ENCODE assay signal across 8 mouse cellular contexts in the genomic region with DNA sequence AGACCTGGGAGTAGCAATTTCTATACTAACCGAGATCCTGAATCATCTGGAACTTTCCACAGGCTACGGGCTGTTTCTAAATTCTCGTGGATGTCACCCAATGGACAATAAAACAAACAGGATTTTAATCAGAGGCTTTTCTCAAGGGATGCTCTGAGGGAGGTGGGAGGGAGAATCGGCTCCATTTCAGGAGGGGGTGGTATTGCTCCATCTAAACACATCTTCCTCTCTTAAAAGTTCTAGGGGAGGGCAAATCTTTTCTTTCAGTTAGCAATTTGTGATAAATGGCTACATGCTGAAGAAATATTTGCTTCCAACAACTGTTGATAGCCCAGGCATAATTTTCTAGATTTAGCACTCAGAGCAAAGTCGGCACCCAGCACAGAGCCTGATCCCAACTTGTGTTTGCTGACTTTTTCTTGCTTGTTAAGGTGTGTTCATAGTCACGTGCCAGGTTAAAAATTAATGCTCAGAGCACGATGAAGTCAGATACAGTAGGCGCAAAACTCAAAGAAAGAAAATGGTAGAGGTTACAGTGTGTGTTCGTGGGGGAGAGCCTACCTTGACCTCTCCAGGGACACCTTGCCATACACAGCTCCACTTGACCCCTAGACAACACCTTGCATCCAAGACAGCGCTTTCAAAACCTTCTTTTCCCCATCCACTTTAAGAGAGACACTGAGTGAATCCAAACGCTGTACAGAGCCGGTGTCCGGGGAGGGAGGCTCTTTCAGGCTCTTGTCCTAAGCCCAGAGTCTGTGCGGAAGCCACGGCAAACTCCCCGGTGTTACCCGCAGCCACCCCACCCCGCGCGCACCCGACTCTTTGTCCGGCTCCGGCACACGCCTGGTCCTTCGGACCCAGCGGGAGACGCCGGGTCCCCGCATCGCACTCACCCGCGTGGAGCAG. TPM values are rescaled to one million over a fixed set of nuclear protein-coding genes. Genes with fewer than 3 reads are reported as not detected.
A peak's percentile ranks its signal among the peaks of the same experiment; 100 is the strongest.
DNase-seq lines count a peak whose midpoint lies in the region; ATAC-seq and TF ChIP-seq lines count a peak whose summit lies in the region.

No protein-coding gene starts in this region.

- 5% methylated on average over 27 of the region's 32 CpGs for whole genome bisulfite sequencing in lung, embryonic 16.5 days
- WGBS in forebrain, embryonic 11.5 days: 9% methylated on average over 32 of the region's 32 CpGs
- 6% methylated on average over 32 of the region's 32 CpGs for WGBS in kidney, embryonic 15.5 days
- 8% methylated on average over 32 of the region's 32 CpGs for WGBS in midbrain, postnatal 0 days

- peaks cover 3% of the 10 kb centered on the region; the same call in 1 of the 2 replicates for H3K9me3 ChIP-seq in lung, embryonic 16.5 days (ENCODE audit: control insufficient read depth, low read length)
- peaks cover 2% of the 10 kb centered on the region; the same call in 1 of the 2 replicates for H3K9me3 ChIP-seq in forebrain, embryonic 11.5 days (ENCODE audit: control insufficient read depth, low read length)
- H3K9me3 ChIP-seq in kidney, embryonic 15.5 days (replicated peaks): no peaks in the 10 kb centered on the region
- H3K9me3 ChIP-seq in midbrain, postnatal 0 days (ENCODE audit: low read length): no peaks in the 10 kb centered on the region

- H3K27me3 ChIP-seq in lung, embryonic 16.5 days (ENCODE audit: control insufficient read depth, insufficient read depth, low read depth, low read length): peaks cover 5% of the 10 kb centered on the region
- no peaks in the 10 kb centered on the region for H3K27me3 ChIP-seq in forebrain, embryonic 11.5 days (ENCODE audit: control insufficient read depth, insufficient read depth, low read length)
- H3K27me3 ChIP-seq in kidney, embryonic 15.5 days: 0 out of 2 replicates have a peak, but pooled peaks cover 4% of the 10 kb centered on the region
- H3K27me3 ChIP-seq in midbrain, postnatal 0 days (ENCODE audit: insufficient read depth, low read length): 0 out of 2 replicates have a peak, but pooled peaks cover 5% of the 10 kb centered on the region

- no peak for DNase-seq in lung, postnatal 4 days
- DNase-seq in forebrain, embryonic 11.5 days (ENCODE audit: low spot score): no peak
- DNase-seq in midbrain, postnatal 0 days (ENCODE audit: low spot score): peak; percentile 5
- no peak for DNase-seq in layer of hippocampus, postnatal 25 days (ENCODE audit: extremely low spot score in 1 of 2, low spot score in 1 of 2)
- no peak for DNase-seq in adrenal gland, adult 8-10 months
- DNase-seq in spleen, postnatal 14 days (ENCODE audit: low spot score in 2 of 2): no peak

- H3K4me2 ChIP-seq in lung, embryonic 16.5 days (ENCODE audit: low read depth, low read length): peak overlapping the region; percentile 89
- H3K4me2 ChIP-seq in forebrain, embryonic 11.5 days (ENCODE audit: low read depth, low read length, severe bottlenecking): peak overlapping the region; percentile 91
- H3K4me2 ChIP-seq in kidney, embryonic 15.5 days: peak overlapping the region; percentile 96
- H3K4me2 ChIP-seq in midbrain, postnatal 0 days (ENCODE audit: low read depth, low read length, poor library complexity, severe bottlenecking): peak overlapping the region; percentile 100

- H3K4me1 ChIP-seq in lung, embryonic 16.5 days (replicated peaks; ENCODE audit: control insufficient read depth, insufficient read depth, low read length): peaks cover 7% of the 10 kb centered on the region; the same call in 1 of the 2 replicates
- H3K4me1 ChIP-seq in forebrain, embryonic 11.5 days (replicated peaks; ENCODE audit: control insufficient read depth, insufficient read depth, low read length): peaks cover 4% of the 10 kb centered on the region; the same call in 1 of the 2 replicates
- peaks cover 18% of the 10 kb centered on the region; the same call in 1 of the 2 replicates for H3K4me1 ChIP-seq in kidney, embryonic 15.5 days
- H3K4me1 ChIP-seq in midbrain, postnatal 0 days (ENCODE audit: insufficient read depth, low read length): 0 out of 2 replicates have a peak, but pooled peaks cover 4% of the 10 kb centered on the region

- peak overlapping the region; percentile 71 for H3K4me3 ChIP-seq in lung, embryonic 16.5 days (ENCODE audit: low read length)
- peak overlapping the region; percentile 73 for H3K4me3 ChIP-seq in forebrain, embryonic 11.5 days (ENCODE audit: low read depth, low read length)
- H3K4me3 ChIP-seq in kidney, embryonic 15.5 days (replicated peaks): peak overlapping the region; percentile 83
- H3K4me3 ChIP-seq in midbrain, postnatal 0 days (ENCODE audit: low read depth, low read length): peak overlapping the region; percentile 72

- H3K9ac ChIP-seq in lung, embryonic 16.5 days (ENCODE audit: low read length): peak overlapping the region; percentile 77
- peak overlapping the region; percentile 73 for H3K9ac ChIP-seq in forebrain, embryonic 11.5 days (ENCODE audit: low read length)
- H3K9ac ChIP-seq in kidney, embryonic 15.5 days: peak overlapping the region; percentile 77
- peak overlapping the region; percentile 60 for H3K9ac ChIP-seq in midbrain, postnatal 0 days (replicated peaks; ENCODE audit: low read length, poor library complexity, severe bottlenecking)

- peak overlapping the region; percentile 76 for H3K27ac ChIP-seq in lung, embryonic 16.5 days (ENCODE audit: low read length)
- H3K27ac ChIP-seq in forebrain, embryonic 11.5 days (ENCODE audit: low read depth, low read length): no peak overlapping the region
- peak overlapping the region; percentile 92 for H3K27ac ChIP-seq in kidney, embryonic 15.5 days
- no peak overlapping the region for H3K27ac ChIP-seq in midbrain, postnatal 0 days (ENCODE audit: low read depth, low read length)

- peak; percentile 32 for ATAC-seq in lung, embryonic 16.5 days (ENCODE audit: low read depth)
- ATAC-seq in forebrain, embryonic 11.5 days (replicated peaks; ENCODE audit: low FRiP score): peak; percentile 65
- ATAC-seq in kidney, embryonic 15.5 days (replicated peaks; ENCODE audit: low FRiP score): peak; percentile 76
- peak; percentile 57 for ATAC-seq in midbrain, postnatal 0 days (ENCODE audit: low FRiP score)

- no peaks in the 10 kb centered on the region for H3K36me3 ChIP-seq in lung, embryonic 16.5 days (ENCODE audit: control insufficient read depth, insufficient read depth, low read length)
- H3K36me3 ChIP-seq in forebrain, embryonic 11.5 days (ENCODE audit: control insufficient read depth, insufficient read depth, low read length): no peaks in the 10 kb centered on the region
- no peaks in the 10 kb centered on the region for H3K36me3 ChIP-seq in kidney, embryonic 15.5 days
- no peaks in the 10 kb centered on the region for H3K36me3 ChIP-seq in midbrain, postnatal 0 days (ENCODE audit: insufficient read depth, low read length)

- TF ChIP-seq CTCF in midbrain, postnatal 0 days (IDR thresholded peaks at IDR 0.05): no peak

RNA-seq across cellular contexts. Expression of gene Prss23, which starts 10.2 kb away (rescaled TPM):
- polyA plus RNA-seq in lung, embryonic 16.5 days (2015; fragmentation: Nextera tagmentation; extraction: Ambion mirVana): 44.9 and 47.8 TPM in 2 replicates
- polyA plus RNA-seq in forebrain, embryonic 11.5 days (2014; fragmentation: Nextera tagmentation; extraction: Ambion mirVana): 31.7 and 32.3 TPM in 2 replicates
- polyA plus RNA-seq in kidney, embryonic 15.5 days (2015; fragmentation: Nextera tagmentation; extraction: Ambion mirVana): 90.8 and 93.4 TPM in 2 replicates
- total RNA-seq in midbrain, postnatal 0 days (2014; rRNA removed): 6.8 and 10.1 TPM in 2 replicates
- 10.2 and 10.6 TPM in 2 replicates for polyA plus RNA-seq in midbrain, postnatal 0 days (2015; fragmentation: Nextera tagmentation; extraction: Ambion mirVana)
- total RNA-seq in layer of hippocampus, postnatal 25 days (2021): 10 to 100 TPM; 12.9 to 14.1 TPM
- 10 to 100 TPM; 13.8 to 22.0 (median 17.5) TPM for total RNA-seq in adrenal gland, adult 8-10 months (2022)

Comparison
In these comparisons a context has a peak if more than half of its experiments do, and no peak if none do; other contexts are left out.
1. H3K27ac ChIP-seq: peak in lung, embryonic 16.5 days (single experiment) and kidney, embryonic 15.5 days (single experiment); none in forebrain, embryonic 11.5 days (single experiment) and midbrain, postnatal 0 days (single experiment).
2. Peak in every context shown above with its lines, with median percentiles within 50 percentile points of each other: ATAC-seq, H3K4me2 ChIP-seq, H3K4me3 ChIP-seq and H3K9ac ChIP-seq.